Mouse (Mus musculus): Measurements from ENCODE around the gene Thada.
A peak's percentile ranks its signal among the peaks of the same experiment; 100 is the strongest.

Thada gene

GRCm38 (mm10) chr17:84351276-84351675, 114.7 kb downstream of the Thada start:
- peak; percentile 95 for DNase-seq (ENCODE audit: low read depth, low spot score)

DNA sequence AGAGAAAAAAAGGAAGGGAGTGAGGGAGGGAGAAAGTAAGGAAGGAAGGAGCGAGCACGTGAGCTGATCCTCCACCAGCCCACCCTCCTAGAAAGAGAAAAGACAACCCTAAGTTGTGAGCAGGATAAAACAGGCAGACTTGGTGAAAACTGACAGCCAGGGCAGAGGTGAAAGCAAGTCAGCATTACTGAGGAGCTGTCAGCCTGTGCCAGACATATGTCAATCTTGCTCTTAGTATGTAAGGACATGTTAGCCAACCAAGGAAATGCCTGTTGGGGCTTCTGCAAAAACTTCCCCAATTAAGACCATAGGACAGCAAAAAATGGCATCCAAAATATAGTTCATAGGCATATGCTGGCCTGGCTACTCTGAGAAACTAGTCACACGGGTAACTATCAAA, 117.1 kb downstream of the Thada start:
- DNase-seq (ENCODE audit: low read depth, low spot score) = no peak

DNA sequence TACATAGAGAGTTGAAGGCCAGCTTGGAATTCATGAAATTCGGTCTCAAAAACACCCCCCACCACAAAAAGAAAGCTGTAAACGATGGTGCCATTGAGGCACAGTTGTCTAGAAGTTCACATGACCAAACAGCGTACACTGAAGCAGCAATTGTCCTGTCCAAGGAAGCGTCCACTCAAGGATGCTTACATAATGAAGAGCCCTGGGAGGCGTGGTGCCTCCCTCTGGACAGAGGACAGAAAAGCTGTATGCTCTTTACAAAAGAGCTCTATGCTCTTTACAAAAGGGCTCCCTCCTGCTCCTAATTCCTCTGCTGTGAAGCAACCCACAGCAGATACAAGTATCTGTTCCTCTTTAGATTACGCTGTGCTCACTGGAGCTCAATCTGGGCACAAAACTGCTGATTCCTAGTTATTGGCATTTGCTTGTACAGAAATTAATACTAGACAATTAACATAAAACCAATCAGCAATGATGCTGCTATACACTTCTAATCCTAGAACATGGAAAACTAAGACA, 123.6 kb downstream of the Thada start:
- no peak for DNase-seq (ENCODE audit: low read depth, low spot score)

DNA sequence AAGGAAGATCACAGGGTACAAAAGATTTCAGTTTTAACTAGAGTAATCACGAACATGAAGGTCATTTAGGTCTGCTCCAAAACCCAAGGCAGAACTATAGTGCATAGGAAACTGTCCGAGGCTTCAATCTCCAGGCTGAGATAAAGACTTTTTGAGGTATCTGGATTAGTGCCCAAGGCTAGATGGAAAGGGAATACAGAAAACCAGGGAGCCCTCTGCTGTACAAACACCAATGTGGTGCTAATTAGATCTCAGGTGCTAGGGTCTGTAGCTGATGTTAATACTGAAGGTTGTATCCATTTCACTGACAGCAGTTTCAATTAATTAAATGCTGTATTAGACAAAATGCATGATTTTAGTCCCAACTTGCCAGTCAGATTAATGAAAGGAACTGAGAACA, 124.3 kb downstream of the Thada start:
- DNase-seq (ENCODE audit: low read depth, low spot score) = no peak

GRCm38 (mm10) chr17:84340574-84340973, 125.4 kb downstream of the Thada start:
- no peak for DNase-seq (ENCODE audit: low read depth, low spot score)

GRCm38 (mm10) chr17:84335996-84336395, 130.0 kb downstream of the Thada start:
- no peak for DNase-seq (ENCODE audit: low read depth, low spot score)

- DNase-seq (ENCODE audit: low read depth, low spot score) = no peak
These were observed 130.9 kb downstream of the Thada start for GRCm38 (mm10) chr17:84335076-84335475.

DNA sequence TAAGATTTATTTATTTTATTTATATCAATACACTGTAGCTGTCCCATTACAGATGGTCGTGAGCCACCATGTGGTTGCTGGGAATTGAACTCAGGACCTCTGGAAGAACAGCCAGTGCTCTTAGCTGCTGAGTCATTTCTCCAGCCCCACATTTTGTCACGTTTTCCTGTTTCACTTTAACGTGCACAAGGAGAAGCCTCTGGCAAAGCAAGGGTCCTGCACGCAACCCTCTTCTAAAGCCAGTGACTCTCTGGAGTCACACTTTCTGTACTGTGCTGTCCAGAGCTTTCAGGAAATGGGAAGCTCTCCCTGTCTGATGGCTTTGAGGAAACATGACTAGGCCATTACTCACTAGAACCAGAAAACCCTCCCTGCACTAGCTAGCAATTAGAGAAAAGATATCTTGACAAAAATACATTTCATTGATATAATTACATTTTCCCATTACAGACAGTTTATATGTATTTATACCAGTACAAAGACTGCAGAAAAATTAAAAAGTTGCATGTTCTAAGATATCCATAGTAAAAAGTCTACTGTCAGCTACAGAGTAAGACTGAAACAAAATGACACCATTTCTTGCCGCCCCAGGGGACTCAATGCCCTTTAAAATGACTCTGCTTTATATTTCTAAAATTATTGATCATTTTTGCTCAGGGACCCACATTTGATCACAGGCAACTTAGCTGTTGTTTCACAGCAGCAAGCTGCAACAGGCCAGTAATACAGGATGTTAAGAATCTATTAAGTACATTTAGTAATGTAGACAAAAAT, 131.6 kb downstream of the Thada start:
- no peak for DNase-seq (ENCODE audit: low read depth, low spot score)

DNA sequence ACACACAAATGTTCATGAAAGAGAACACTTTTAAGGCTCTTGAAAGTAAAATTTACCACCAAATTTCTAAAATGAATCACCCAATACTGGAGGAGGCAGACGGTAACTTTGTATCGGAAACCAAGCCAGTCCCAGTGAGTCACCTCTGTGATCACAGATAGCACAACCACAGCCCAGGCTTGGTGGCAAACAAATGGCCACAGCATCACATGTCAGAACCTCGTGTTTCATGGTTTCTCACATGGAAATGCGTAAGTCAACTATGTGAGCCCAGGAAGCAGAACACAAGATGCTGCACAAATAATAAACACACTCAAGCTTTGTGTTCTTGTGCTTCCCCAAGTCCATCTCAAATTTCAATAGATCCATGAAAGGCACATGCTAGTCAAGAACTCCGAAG, 133.1 kb downstream of the Thada start:
- DNase-seq (ENCODE audit: low read depth, low spot score) = no peak

DNA sequence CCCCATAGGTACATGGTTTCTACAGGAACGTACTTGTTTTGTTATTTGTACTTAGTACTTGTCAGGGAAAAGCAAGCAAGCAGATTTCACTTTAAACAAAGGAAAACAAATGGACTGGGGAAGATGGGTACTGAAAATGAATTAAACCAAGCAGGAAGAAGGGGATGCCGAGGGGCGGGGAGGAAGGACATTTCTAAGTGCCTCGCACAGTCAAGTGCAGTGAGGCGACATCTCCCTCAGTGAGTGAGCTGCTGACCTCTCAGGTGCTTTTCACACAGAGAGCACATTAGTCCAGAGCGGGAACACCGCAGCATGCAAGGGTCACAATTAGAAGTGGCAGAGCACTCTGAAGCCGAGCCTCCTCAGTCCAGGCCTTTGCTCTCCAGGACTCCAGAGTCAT, 135.0 kb downstream of the Thada start:
- DNase-seq (ENCODE audit: low read depth, low spot score) = no peak

GRCm38 (mm10) chr17:84330506-84330905, 135.5 kb downstream of the Thada start:
- no peak for DNase-seq (ENCODE audit: low read depth, low spot score)

- DNase-seq (ENCODE audit: low read depth, low spot score) = no peak
These were observed 136.0 kb downstream of the Thada start for GRCm38 (mm10) chr17:84329906-84330470.

DNA sequence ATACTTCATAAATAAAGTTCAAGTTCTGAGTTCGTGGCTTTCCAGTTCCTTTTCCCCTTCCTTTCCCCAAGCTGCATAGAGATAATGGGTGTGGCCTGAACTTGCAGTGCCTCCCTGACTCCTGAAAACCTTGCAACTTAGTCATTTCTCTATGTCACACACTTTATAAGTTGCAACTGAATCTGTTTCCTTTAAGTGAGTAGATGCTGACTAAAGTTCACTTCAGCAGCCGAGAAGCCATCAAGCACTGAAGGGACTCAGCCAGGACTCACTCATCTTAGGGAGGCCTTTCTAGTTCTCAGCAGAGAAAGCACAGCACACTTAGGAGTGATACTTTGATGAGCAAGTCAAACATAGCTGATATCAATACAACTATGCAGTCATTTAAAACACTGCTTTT, 137.5 kb downstream of the Thada start:
- DNase-seq (ENCODE audit: low read depth, low spot score) = no peak

DNA sequence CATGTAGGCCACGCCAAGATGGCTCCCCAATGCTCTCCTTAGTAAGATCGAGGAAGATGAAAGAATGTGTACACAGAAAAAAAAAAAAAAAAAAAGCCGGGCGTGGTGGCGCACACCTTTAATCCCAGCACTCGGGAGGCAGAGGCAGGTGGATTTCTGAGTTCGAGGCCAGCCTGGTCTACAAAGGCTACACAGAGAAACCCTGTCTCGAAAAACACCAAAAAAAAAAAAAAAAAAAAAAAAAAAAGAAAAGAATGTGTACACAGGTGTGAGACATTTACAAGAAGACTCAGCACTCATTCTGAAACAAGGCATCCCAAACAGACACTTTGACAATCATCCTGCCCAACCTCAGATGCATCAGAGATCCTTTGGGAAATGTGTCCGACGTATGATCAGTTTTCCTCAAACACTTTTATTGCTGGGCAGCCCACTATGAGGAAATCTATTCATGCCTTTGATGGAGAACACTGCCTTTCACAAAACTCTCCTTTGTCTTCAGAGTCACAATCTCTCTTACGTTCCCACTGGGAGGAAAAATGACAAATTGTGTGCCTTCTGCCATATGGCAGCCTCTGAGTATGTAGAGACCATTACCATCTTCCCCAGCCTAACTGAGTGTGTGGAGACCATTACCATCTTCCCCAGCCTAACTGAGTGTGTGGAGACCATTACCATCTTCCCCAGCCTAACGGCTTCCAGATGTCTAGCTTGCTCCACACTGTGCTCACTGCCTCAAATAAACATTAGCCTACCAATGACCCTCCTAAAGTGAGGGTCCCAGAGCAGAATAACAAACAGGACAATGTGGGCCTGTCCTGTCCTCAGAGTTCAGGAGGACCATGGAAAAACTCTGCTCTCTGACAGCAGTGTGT, 138.7 kb downstream of the Thada start:
- no peak for DNase-seq (ENCODE audit: low read depth, low spot score)

DNA sequence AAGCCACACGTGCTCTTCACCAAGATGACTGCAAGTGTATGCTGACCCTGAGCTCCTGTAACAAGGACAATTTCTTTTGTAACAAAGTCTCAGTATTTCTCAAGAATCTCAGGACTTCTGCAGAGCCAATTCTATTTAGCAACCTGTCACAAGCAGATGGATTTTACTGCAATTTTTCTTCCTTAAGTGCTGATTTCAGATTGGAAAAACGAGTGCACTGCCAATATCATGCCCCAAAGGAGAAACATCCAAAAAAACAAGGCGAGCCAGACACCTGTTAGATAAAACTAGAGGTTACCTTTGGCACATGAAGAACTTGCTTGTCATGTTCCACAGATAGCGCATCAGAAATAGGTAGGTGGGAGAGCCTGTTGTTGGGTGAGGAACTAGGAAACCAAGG, 143.8 kb downstream of the Thada start:
- DNase-seq (ENCODE audit: low read depth, low spot score) = no peak

- DNase-seq (ENCODE audit: low read depth, low spot score) = no peak
These were observed 144.7 kb downstream of the Thada start for GRCm38 (mm10) chr17:84321351-84321750.

DNA sequence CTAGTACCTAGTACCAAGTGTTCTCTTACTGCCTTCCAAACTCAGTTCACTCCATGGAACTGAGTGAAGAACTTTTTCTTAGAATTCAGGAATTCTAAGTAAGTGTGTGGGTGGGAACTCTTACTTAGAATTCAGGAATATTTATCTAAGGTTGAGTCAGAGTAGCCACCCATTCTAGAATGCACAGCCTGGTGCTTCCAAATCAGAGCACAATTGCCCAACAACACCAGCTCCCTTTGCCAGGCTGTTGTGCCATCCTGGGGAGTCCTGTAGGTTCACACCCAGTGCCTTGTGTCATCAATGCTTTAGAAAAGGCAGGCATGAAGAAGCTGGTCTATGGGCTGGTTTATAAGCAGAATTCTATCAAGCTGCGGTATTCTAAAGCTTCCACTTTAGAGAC, 145.4 kb downstream of the Thada start:
- DNase-seq (ENCODE audit: low read depth, low spot score) = no peak

- no peak for DNase-seq (ENCODE audit: low read depth, low spot score)
These were observed 151.7 kb downstream of the Thada start for GRCm38 (mm10) chr17:84314341-84314740.

DNA sequence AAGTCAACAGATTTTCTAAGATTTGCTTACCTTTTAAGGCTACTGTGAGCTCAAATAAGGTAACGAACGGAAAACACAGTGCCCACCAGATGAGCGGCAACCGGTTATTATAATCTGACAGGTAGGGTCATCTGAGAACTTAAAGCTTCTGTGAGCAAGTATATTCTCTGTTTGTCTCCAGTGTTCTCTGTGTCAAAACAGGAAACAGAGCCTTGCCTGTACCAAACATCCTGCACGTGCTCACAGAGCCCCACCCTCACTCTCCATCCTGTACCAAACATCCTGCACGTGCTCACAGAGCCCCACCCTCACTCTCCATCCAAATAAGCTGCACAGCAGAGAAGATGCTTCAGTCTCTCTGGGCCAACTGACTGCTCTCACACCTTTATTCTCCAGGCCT, 152.5 kb downstream of the Thada start:
- DNase-seq (ENCODE audit: low read depth, low spot score) = peak; percentile 25

GRCm38 (mm10) chr17:84306151-84306550, 159.9 kb downstream of the Thada start:
- no peak for DNase-seq (ENCODE audit: low read depth, low spot score)

- DNase-seq (ENCODE audit: low read depth, low spot score) = no peak
These were observed 160.9 kb downstream of the Thada start for GRCm38 (mm10) chr17:84305074-84305473.

DNA sequence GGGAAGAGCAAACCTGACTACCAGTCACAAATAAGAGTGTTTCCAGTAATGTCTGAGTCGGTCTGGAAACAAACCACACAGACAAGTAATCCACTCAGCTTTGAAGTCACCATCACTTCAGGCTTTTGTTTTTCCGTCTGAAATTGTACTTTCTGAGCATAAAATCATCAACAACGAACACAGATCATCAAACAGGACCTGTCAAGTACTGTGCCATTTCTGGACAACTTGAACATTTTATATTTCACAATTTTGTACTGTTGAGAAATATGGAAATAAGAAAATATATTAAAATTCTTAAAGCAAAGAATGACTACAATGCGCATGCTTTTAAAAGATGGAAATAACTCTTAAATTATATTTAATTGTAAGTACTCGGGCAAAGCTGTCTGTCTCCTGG, 161.9 kb downstream of the Thada start:
- no peak for DNase-seq (ENCODE audit: low read depth, low spot score)

Measured in R1 (cell line).